Mouse (Mus musculus): Measurements from ENCODE around the gene Surf2.

Surf2 gene

DNA sequence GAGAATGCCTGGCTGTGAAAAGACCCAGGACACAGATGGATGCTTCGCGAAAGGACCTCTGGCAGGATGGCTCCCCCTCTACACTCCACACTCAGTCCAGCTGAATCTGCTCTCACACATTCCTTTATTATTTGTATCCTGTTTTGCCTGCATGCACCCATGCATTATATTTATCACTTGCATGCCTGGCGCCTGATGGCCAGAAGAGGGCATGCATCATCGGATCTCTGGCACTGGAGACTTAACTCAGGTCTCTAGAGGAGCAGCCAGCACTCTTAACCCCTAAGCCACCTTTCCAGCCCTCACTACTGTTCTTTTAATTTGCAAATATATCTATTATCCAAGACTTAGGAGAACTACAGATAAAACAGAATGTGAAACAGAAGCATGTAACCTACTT is 44.6 kb downstream of the Surf2 start:
- DNase-seq (ENCODE audit: low spot score), result no peak

DNA sequence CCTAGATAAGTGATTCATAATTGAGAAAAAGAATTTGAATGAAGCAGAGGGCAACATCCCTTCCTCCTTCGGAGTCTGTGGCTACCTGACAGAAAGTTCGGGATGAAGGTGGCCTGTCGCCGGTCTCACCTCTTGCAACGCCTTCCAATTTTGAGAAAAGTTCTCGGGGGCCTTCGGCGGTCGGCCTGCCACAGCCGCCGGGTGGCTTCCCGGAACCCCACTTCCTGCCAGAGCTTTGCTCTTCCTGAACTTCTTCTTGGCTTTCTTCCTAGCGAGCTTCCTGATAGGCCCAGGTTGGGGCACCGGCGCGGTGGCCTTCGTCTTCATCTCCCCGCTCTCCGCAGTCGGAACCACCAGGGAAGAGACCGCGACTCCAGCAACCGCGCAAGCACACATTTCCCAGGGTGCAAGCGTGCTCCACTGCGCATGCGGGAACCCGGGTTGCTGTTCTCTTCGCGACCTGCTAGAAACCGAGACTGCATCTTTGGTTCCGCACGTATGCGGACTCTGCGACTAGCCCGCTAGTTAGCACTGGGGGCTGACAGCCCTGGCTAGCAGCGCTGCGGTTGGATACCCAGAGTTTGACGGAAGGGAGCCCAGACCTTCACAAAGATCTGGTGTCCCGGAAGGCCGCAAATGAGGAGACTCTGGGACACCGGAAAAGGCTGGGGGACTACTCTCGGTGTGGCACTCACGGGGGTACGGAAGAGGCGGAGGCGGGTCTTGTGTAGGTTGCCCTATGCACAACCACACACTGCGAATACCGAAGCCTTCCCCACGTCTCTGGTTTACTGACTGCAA is 48.0 kb downstream of the Surf2 start, which contains the start of gene Rexo4:
Gene Rexo4, minus strand, starts transcription at position 464 of the 801 bp plus-strand sequence.
- DNase-seq (ENCODE audit: low spot score), result peak; percentile 87

DNA sequence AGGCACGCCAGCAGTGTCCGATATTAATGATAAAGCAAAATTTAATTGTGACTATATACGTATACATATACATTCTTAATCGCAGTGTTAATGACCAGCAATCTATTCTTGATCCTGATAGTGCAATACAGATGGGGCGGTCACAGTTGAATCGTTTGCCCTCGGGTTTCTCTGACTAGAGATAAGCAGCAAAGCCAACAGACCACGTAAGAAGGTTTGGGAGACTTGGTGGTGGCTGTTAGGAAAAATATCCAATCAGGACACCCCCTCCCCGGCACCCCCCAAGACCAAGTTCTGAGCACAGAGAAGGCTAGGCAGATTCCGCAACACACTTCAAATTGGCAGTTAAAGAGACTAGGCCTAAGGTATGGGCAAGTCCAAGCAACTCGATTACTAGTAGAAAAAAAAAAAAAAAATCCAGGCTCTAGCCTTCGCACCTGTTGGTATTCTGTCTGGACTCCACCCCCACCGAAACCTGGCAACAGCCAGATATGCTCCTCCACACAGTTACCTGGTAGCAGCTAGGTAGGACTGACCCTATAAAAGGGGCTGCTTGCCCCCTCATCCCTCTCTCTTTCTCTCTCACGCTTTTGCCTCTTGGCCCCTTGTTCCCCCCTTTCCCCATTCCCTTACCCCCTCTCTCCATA is 48.7 kb downstream of the Surf2 start:
- no peak for DNase-seq (ENCODE audit: low spot score)

DNA sequence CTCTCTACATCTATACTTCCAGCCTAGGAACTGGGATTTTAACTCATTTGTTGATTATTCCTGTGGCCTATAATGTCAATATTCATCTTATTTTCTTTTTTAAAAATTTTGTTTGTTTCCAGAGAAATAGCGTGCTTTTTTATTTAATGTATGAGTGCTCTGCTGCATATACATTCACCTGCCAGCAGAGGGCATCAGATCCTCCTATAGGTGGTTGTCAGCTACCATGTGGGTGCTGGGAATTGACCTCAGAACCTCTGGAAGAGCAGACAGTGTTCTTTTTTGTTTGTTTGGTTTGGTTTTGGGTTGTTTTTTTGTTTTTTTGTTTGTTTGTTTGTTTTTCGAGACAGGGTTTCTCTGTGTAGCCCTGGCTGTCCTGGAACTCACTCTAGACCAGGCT is 51.1 kb downstream of the Surf2 start:
- no peak for DNase-seq (ENCODE audit: low spot score)

All from layer of hippocampus, adult 9-10 months (tissue).